Mouse (Mus musculus): ENCODE data around the gene Armc9. TPM values are rescaled to one million over a fixed set of nuclear protein-coding genes. Genes with fewer than 3 reads are reported as not detected.

The Armc9 gene
- total and polyA plus RNA-seq, 2 experiments from 2014 or later = 1.5 to 5.1 TPM

DNA sequence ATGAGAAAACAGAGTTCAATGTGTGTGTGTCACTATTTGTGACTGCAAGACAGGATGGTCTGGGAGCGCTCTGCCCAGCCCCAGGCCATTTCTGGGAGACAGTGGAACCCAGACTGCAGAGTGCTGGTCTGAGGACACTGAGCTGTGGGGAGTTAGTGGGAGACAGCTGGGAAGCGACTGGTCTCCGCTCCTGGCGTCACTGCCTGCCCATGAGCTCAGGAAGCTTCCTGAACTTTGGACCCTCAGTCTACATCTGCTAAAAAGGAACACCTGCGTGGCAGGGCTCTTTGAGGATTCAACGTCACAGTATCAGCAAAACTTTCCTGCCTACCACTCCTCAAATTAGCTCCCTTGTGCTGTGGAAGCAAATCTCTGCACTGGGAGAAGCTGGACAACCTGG lies 117.1 kb downstream of the Armc9 start:
- no peaks in the 10 kb centered on the region for H3K27me3 ChIP-seq (ENCODE audit: control insufficient read depth, insufficient read depth, low read length)
- WGBS = 83% methylated on average over 6 of the region's 6 CpGs

DNA sequence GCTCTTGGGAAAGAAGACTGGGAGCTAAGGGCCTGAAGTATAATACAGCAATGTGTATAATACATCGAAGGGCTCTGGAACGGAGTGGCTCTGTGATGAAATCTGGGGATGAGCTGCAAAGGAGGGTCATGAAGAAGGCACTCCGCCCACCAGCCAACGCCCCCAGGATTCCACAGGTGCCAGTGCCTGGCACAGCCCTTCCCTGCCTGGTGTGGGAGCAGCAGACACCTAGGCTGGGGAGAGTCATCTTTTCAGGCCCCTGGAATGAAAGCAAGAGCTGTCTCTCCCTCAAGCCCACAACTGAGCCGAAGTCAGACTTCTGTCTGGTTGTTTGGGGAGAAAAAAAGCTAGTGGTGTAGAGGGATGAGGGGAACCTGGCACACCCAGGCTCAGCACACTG lies 122.5 kb downstream of the Armc9 start:
- ATAC-seq (ENCODE audit: insufficient read depth, low read depth) (no peak), DNase-seq (ENCODE audit: low spot score) (no peak)
- Histone ChIP-seq H3K9me3 (replicated peaks; ENCODE audit: control insufficient read depth, low read length) (no peaks in the 10 kb centered on the region), H3K36me3 (replicated peaks; ENCODE audit: control insufficient read depth, insufficient read depth, low read length) (no peaks in the 10 kb centered on the region), H3K4me3 (ENCODE audit: low read depth, low read length) (no peak overlapping the region), H3K27me3 (ENCODE audit: control insufficient read depth, insufficient read depth, low read length) (no peaks in the 10 kb centered on the region), H3K4me1 (ENCODE audit: control insufficient read depth, insufficient read depth) (no peaks in the 10 kb centered on the region), H3K27ac (ENCODE audit: low read depth) (no peak overlapping the region), H3K9ac (replicated peaks; ENCODE audit: low read depth, low read length) (no peak overlapping the region), H3K4me2 (ENCODE audit: low read depth, low read length) (no peak overlapping the region)
- WGBS = 76% methylated on average over 5 of the region's 5 CpGs
- no peak for TF ChIP-seq CTCF (IDR thresholded peaks at IDR 0.05; ENCODE audit: low read depth)
- TF ChIP-seq EP300 (IDR thresholded peaks at IDR 0.05; ENCODE audit: low read depth) = no peak

More for the DNA sequence above, 117.1 kb downstream of the Armc9 start:
- ATAC-seq (ENCODE audit: insufficient read depth, low read depth) = no peak
- Histone ChIP-seq H3K4me1 (ENCODE audit: control insufficient read depth, insufficient read depth) (no peaks in the 10 kb centered on the region), H3K9me3 (replicated peaks; ENCODE audit: control insufficient read depth, low read length) (no peaks in the 10 kb centered on the region), H3K4me2 (ENCODE audit: low read depth, low read length) (no peak overlapping the region), H3K9ac (replicated peaks; ENCODE audit: low read depth, low read length) (no peak overlapping the region), H3K4me3 (ENCODE audit: low read depth, low read length) (no peak overlapping the region), H3K27ac (ENCODE audit: low read depth) (no peak overlapping the region), H3K36me3 (replicated peaks; ENCODE audit: control insufficient read depth, insufficient read depth, low read length) (no peaks in the 10 kb centered on the region)
- TF ChIP-seq EP300 (IDR thresholded peaks at IDR 0.05; ENCODE audit: low read depth) = no peak
- no peak for TF ChIP-seq CTCF (IDR thresholded peaks at IDR 0.05; ENCODE audit: low read depth)
- no peak for DNase-seq (ENCODE audit: low spot score)

DNA sequence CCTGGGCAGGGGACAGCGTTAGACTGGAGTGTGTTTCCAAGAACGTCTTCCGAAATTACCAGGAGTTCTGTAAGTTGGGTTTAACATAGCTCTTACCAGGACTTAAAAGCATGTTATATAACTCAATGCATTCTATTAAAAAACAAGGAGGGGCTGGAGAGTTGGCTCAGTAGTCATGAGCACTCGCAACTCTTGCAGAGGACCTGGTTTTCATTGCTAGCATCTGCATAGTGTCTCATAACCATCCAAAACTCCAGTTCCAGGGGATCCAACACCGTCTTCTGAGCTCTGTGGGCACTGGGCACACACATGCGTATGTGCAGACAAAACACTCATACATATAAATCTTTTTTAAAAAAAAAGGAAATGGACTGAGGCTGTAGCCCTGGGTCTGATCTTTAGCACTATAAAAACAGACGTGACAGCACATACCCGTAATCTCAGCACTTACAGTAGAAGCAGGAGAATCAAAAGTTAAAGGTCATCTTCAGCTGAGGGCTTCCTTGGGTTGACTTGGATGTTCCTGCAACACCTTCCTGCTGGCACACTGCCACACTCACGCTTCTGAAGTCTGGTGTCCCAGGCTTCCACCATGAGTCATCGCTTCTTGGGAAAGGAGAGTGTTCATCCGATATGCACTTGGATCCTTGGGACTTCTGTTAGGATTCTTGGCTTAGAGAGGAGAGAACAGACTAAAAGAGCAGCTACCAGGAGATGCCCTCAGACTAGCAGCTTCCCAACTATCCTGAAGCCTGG lies 127.4 kb downstream of the Armc9 start:
- Histone ChIP-seq H3K4me1 (ENCODE audit: control insufficient read depth, insufficient read depth) (no peaks in the 10 kb centered on the region), H3K27ac (ENCODE audit: low read depth) (no peak overlapping the region), H3K4me2 (ENCODE audit: low read depth, low read length) (no peak overlapping the region), H3K9ac (replicated peaks; ENCODE audit: low read depth, low read length) (no peak overlapping the region), H3K4me3 (ENCODE audit: low read depth, low read length) (no peak overlapping the region), H3K9me3 (replicated peaks; ENCODE audit: control insufficient read depth, low read length) (no peaks in the 10 kb centered on the region), H3K36me3 (replicated peaks; ENCODE audit: control insufficient read depth, insufficient read depth, low read length) (no peaks in the 10 kb centered on the region), H3K27me3 (ENCODE audit: control insufficient read depth, insufficient read depth, low read length) (no peaks in the 10 kb centered on the region)
- DNase-seq (ENCODE audit: low spot score) (no peak), ATAC-seq (ENCODE audit: insufficient read depth, low read depth) (no peak)
- TF ChIP-seq CTCF (IDR thresholded peaks at IDR 0.05; ENCODE audit: low read depth) (no peak), EP300 (IDR thresholded peaks at IDR 0.05; ENCODE audit: low read depth) (no peak)
- 67% methylated on average over 11 of the region's 11 CpGs for WGBS

DNA sequence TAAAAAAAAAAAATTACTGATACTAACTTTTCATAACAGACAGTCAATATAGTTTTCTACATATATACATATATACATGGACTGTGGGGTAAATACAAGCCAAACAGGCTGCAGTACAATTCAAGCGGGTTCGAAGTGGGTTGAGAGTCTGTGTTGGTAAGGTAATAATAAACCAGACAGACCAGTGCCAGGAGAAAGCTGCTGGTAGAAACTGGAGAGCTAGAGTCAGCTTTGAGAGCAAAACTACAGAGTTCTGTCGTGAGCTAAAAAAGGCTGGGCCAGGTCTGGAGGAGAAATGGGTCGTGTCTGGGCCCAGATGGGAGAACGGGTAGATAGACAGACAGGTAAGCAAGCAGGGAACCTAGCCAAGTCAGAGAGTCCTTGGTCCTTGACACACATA lies 129.5 kb downstream of the Armc9 start:
- 88% methylated on average over 5 of the region's 5 CpGs for WGBS
- no peak overlapping the region for H3K4me3 ChIP-seq (ENCODE audit: low read depth, low read length)
- no peaks in the 10 kb centered on the region for H3K27me3 ChIP-seq (ENCODE audit: control insufficient read depth, insufficient read depth, low read length)
- no peak overlapping the region for H3K4me2 ChIP-seq (ENCODE audit: low read depth, low read length)
- DNase-seq (ENCODE audit: low spot score) (no peak), ATAC-seq (ENCODE audit: insufficient read depth, low read depth) (no peak)
- H3K9ac ChIP-seq (replicated peaks; ENCODE audit: low read depth, low read length) = no peak overlapping the region
- no peaks in the 10 kb centered on the region for H3K9me3 ChIP-seq (replicated peaks; ENCODE audit: control insufficient read depth, low read length)
- H3K36me3 ChIP-seq (replicated peaks; ENCODE audit: control insufficient read depth, insufficient read depth, low read length) = no peaks in the 10 kb centered on the region
- H3K27ac ChIP-seq (ENCODE audit: low read depth) = no peak overlapping the region
- TF ChIP-seq CTCF (IDR thresholded peaks at IDR 0.05; ENCODE audit: low read depth) = no peak
- no peak for TF ChIP-seq EP300 (IDR thresholded peaks at IDR 0.05; ENCODE audit: low read depth)
- no peaks in the 10 kb centered on the region for H3K4me1 ChIP-seq (ENCODE audit: control insufficient read depth, insufficient read depth)

DNA sequence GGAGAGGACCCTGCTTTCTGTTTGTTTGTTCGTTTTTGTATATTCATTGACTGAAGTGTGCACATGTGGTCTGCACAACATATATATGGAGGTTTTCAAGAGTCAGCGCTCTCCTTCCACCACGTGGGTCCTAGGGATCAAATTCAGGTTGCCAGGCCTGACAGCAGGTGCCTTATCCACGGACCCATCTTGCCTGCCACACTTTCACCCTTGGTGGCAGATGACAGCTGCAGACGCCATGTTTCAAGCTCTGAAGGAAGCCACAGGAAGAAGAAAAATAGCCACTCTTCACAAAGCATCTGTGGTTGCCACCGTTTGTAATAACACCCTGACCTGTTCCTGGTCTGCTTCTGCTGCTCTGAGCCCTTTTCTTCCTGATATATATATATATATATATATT lies 130.7 kb downstream of the Armc9 start:
- DNase-seq (ENCODE audit: low spot score) (no peak), ATAC-seq (ENCODE audit: insufficient read depth, low read depth) (no peak)
- H3K4me1 ChIP-seq (ENCODE audit: control insufficient read depth, insufficient read depth) = no peaks in the 10 kb centered on the region
- H3K4me2 ChIP-seq (ENCODE audit: low read depth, low read length) = no peak overlapping the region
- H3K27ac ChIP-seq (ENCODE audit: low read depth) = no peak overlapping the region
- H3K4me3 ChIP-seq (ENCODE audit: low read depth, low read length) = no peak overlapping the region
- no peak overlapping the region for H3K9ac ChIP-seq (replicated peaks; ENCODE audit: low read depth, low read length)
- WGBS = 73% methylated on average over 6 of the region's 6 CpGs
- no peaks in the 10 kb centered on the region for H3K36me3 ChIP-seq (replicated peaks; ENCODE audit: control insufficient read depth, insufficient read depth, low read length)
- no peaks in the 10 kb centered on the region for H3K27me3 ChIP-seq (ENCODE audit: control insufficient read depth, insufficient read depth, low read length)
- TF ChIP-seq CTCF (IDR thresholded peaks at IDR 0.05; ENCODE audit: low read depth) (no peak), EP300 (IDR thresholded peaks at IDR 0.05; ENCODE audit: low read depth) (no peak)
- H3K9me3 ChIP-seq (replicated peaks; ENCODE audit: control insufficient read depth, low read length) = no peaks in the 10 kb centered on the region

DNA sequence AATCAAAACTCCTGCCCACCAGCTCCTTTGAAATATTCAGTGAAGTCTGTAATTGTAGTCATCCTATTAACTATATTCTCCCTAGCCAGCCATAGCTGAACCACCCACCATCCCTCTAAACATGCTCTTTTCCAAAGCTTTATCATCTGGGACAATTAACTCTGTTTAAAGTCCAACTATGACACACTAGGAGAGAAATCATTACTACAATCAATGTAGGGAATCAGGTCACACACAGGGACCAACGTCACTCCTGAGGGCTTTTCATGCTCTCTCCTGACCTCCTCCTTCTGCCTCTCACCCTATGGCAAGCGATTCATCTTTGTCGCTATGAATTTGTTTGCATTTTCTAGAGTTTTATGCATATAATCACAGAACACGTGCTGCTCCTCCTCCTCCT lies 132.9 kb downstream of the Armc9 start:
- no peaks in the 10 kb centered on the region for H3K4me1 ChIP-seq (ENCODE audit: control insufficient read depth, insufficient read depth)
- ATAC-seq (ENCODE audit: insufficient read depth, low read depth) = no peak
- no peaks in the 10 kb centered on the region for H3K9me3 ChIP-seq (replicated peaks; ENCODE audit: control insufficient read depth, low read length)
- H3K4me2 ChIP-seq (ENCODE audit: low read depth, low read length) = no peak overlapping the region
- H3K27me3 ChIP-seq (ENCODE audit: control insufficient read depth, insufficient read depth, low read length) = no peaks in the 10 kb centered on the region
- no peak overlapping the region for H3K4me3 ChIP-seq (ENCODE audit: low read depth, low read length)
- DNase-seq (ENCODE audit: low spot score) = no peak
- H3K36me3 ChIP-seq (replicated peaks; ENCODE audit: control insufficient read depth, insufficient read depth, low read length) = no peaks in the 10 kb centered on the region
- WGBS = 83% methylated on average over 4 of the region's 4 CpGs
- no peak overlapping the region for H3K27ac ChIP-seq (ENCODE audit: low read depth)
- H3K9ac ChIP-seq (replicated peaks; ENCODE audit: low read depth, low read length) = no peak overlapping the region
- TF ChIP-seq CTCF (IDR thresholded peaks at IDR 0.05; ENCODE audit: low read depth) = no peak
- TF ChIP-seq EP300 (IDR thresholded peaks at IDR 0.05; ENCODE audit: low read depth) = no peak
